Mouse (Mus musculus): ENCODE measurements around the gene Tspan1. TPM values are rescaled to one million over a fixed set of nuclear protein-coding genes. Genes with fewer than 3 reads are reported as not detected.

The Tspan1 gene
- polyA plus RNA-seq, 1 experiment: 34.8 TPM

GRCm38 (mm10) chr4:116142269-116142668 is 25.1 kb downstream of the Tspan1 start:
- Histone ChIP-seq H3K4me3 (ENCODE audit: low read depth, low read length) (no peak overlapping the region), H3K4me1 (ENCODE audit: control insufficient read depth, insufficient read depth, insufficient read length, low read length) (peaks cover 5% of the 10 kb centered on the region), H3K27me3 (ENCODE audit: control insufficient read depth, insufficient read depth, low read length) (peaks cover 9% of the 10 kb centered on the region; the same call in 1 of the 2 replicates), H3K36me3 (ENCODE audit: control insufficient read depth, insufficient read depth, low read length) (no peaks in the 10 kb centered on the region), H3K27ac (ENCODE audit: insufficient read depth, low read depth, low read length) (no peak overlapping the region)
- 90% methylated on average over 7 of the region's 7 CpGs for WGBS
- TF ChIP-seq CTCF (IDR thresholded peaks at IDR 0.05; ENCODE audit: extremely low read depth, insufficient read length, insufficient replicate concordance, low read depth, low read length): no peak
- TF ChIP-seq POLR2A (IDR thresholded peaks at IDR 0.05; ENCODE audit: low read depth, low read length): no peak

- no peak overlapping the region for H3K27ac ChIP-seq (ENCODE audit: insufficient read depth, low read depth, low read length)
- H3K36me3 ChIP-seq (ENCODE audit: control insufficient read depth, insufficient read depth, low read length): no peaks in the 10 kb centered on the region
- H3K4me3 ChIP-seq (ENCODE audit: low read depth, low read length): no peak overlapping the region
- TF ChIP-seq CTCF (IDR thresholded peaks at IDR 0.05; ENCODE audit: extremely low read depth, insufficient read length, insufficient replicate concordance, low read depth, low read length) (no peak), POLR2A (IDR thresholded peaks at IDR 0.05; ENCODE audit: low read depth, low read length) (no peak)
- H3K27me3 ChIP-seq (ENCODE audit: control insufficient read depth, insufficient read depth, low read length): peaks cover 9% of the 10 kb centered on the region; the same call in 1 of the 2 replicates
- WGBS: 79% methylated on average over 1 of the region's 1 CpGs
- peaks cover 5% of the 10 kb centered on the region for H3K4me1 ChIP-seq (ENCODE audit: control insufficient read depth, insufficient read depth, insufficient read length, low read length)
These were observed 25.7 kb downstream of the Tspan1 start for GRCm38 (mm10) chr4:116141736-116142135.

GRCm38 (mm10) chr4:116140801-116141574 is 26.4 kb downstream of the Tspan1 start:
- no peak overlapping the region for H3K27ac ChIP-seq (ENCODE audit: insufficient read depth, low read depth, low read length)
- no peaks in the 10 kb centered on the region for H3K36me3 ChIP-seq (ENCODE audit: control insufficient read depth, insufficient read depth, low read length)
- H3K4me1 ChIP-seq (ENCODE audit: control insufficient read depth, insufficient read depth, insufficient read length, low read length): peaks cover 5% of the 10 kb centered on the region
- no peak overlapping the region for H3K4me3 ChIP-seq (ENCODE audit: low read depth, low read length)
- 77% methylated on average over 7 of the region's 7 CpGs for WGBS
- peaks cover 9% of the 10 kb centered on the region; the same call in 1 of the 2 replicates for H3K27me3 ChIP-seq (ENCODE audit: control insufficient read depth, insufficient read depth, low read length)
- TF ChIP-seq POLR2A (IDR thresholded peaks at IDR 0.05; ENCODE audit: low read depth, low read length) (no peak), CTCF (IDR thresholded peaks at IDR 0.05; ENCODE audit: extremely low read depth, insufficient read length, insufficient replicate concordance, low read depth, low read length) (no peak)

- no peak overlapping the region for H3K27ac ChIP-seq (ENCODE audit: insufficient read depth, low read depth, low read length)
- 0 out of 2 replicates have a peak, but pooled peaks cover 3% of the 10 kb centered on the region for H3K27me3 ChIP-seq (ENCODE audit: control insufficient read depth, insufficient read depth, low read length)
- 70% methylated on average over 13 of the region's 13 CpGs for WGBS
These were observed 29.9 kb downstream of the Tspan1 start for GRCm38 (mm10) chr4:116137421-116137996.

GRCm38 (mm10) chr4:116134990-116135389 is 32.4 kb downstream of the Tspan1 start:
- Histone ChIP-seq H3K27me3 (ENCODE audit: control insufficient read depth, insufficient read depth, low read length) (no peaks in the 10 kb centered on the region), H3K4me3 (ENCODE audit: low read depth, low read length) (no peak overlapping the region), H3K4me1 (ENCODE audit: control insufficient read depth, insufficient read depth, insufficient read length, low read length) (no peaks in the 10 kb centered on the region), H3K27ac (ENCODE audit: insufficient read depth, low read depth, low read length) (no peak overlapping the region), H3K36me3 (ENCODE audit: control insufficient read depth, insufficient read depth, low read length) (no peaks in the 10 kb centered on the region)
- TF ChIP-seq CTCF (IDR thresholded peaks at IDR 0.05; ENCODE audit: extremely low read depth, insufficient read length, insufficient replicate concordance, low read depth, low read length) (peak; percentile 42; the same call in 1 of the 2 replicates), POLR2A (IDR thresholded peaks at IDR 0.05; ENCODE audit: low read depth, low read length) (no peak)
- 39% methylated on average over 2 of the region's 2 CpGs for WGBS

More at GRCm38 (mm10) chr4:116137421-116137996, 29.9 kb downstream of the Tspan1 start:
- Histone ChIP-seq H3K4me1 (ENCODE audit: control insufficient read depth, insufficient read depth, insufficient read length, low read length) (no peaks in the 10 kb centered on the region), H3K36me3 (ENCODE audit: control insufficient read depth, insufficient read depth, low read length) (no peaks in the 10 kb centered on the region), H3K4me3 (ENCODE audit: low read depth, low read length) (no peak overlapping the region)
- TF ChIP-seq CTCF (IDR thresholded peaks at IDR 0.05; ENCODE audit: extremely low read depth, insufficient read length, insufficient replicate concordance, low read depth, low read length) (no peak), POLR2A (IDR thresholded peaks at IDR 0.05; ENCODE audit: low read depth, low read length) (no peak)

- H3K36me3 ChIP-seq (ENCODE audit: control insufficient read depth, insufficient read depth, low read length): no peaks in the 10 kb centered on the region
- no peak overlapping the region for H3K27ac ChIP-seq (ENCODE audit: insufficient read depth, low read depth, low read length)
- H3K4me3 ChIP-seq (ENCODE audit: low read depth, low read length): no peak overlapping the region
- H3K27me3 ChIP-seq (ENCODE audit: control insufficient read depth, insufficient read depth, low read length): no peaks in the 10 kb centered on the region
- no peaks in the 10 kb centered on the region for H3K4me1 ChIP-seq (ENCODE audit: control insufficient read depth, insufficient read depth, insufficient read length, low read length)
- 46% methylated on average over 4 of the region's 4 CpGs for WGBS
- TF ChIP-seq CTCF (IDR thresholded peaks at IDR 0.05; ENCODE audit: extremely low read depth, insufficient read length, insufficient replicate concordance, low read depth, low read length) (no peak), POLR2A (IDR thresholded peaks at IDR 0.05; ENCODE audit: low read depth, low read length) (no peak)
These were observed 34.3 kb downstream of the Tspan1 start for GRCm38 (mm10) chr4:116133126-116133525.

- TF ChIP-seq CTCF (IDR thresholded peaks at IDR 0.05; ENCODE audit: extremely low read depth, insufficient read length, insufficient replicate concordance, low read depth, low read length) (no peak), POLR2A (IDR thresholded peaks at IDR 0.05; ENCODE audit: low read depth, low read length) (no peak)
- 91% methylated on average over 6 of the region's 6 CpGs for WGBS
- Histone ChIP-seq H3K36me3 (ENCODE audit: control insufficient read depth, insufficient read depth, low read length) (no peaks in the 10 kb centered on the region), H3K27me3 (ENCODE audit: control insufficient read depth, insufficient read depth, low read length) (no peaks in the 10 kb centered on the region), H3K4me1 (ENCODE audit: control insufficient read depth, insufficient read depth, insufficient read length, low read length) (peaks cover 5% of the 10 kb centered on the region; the same call in 1 of the 2 replicates), H3K4me3 (ENCODE audit: low read depth, low read length) (no peak overlapping the region), H3K27ac (ENCODE audit: insufficient read depth, low read depth, low read length) (no peak overlapping the region)
These were observed 39.4 kb downstream of the Tspan1 start for GRCm38 (mm10) chr4:116127956-116128355.

All from small intestine, adult 2 months (tissue).